Mouse (Mus musculus) R1 (cell line): Measurements from ENCODE around the gene E330009J07Rik.

ENCODE experiments used
- DNase-seq: peaks from one replicate; pipeline ENCODE4 v3.0.0-alpha.2; 2018; ENCODE audit warnings: low read depth, low spot score

The E330009J07Rik gene

DNA sequence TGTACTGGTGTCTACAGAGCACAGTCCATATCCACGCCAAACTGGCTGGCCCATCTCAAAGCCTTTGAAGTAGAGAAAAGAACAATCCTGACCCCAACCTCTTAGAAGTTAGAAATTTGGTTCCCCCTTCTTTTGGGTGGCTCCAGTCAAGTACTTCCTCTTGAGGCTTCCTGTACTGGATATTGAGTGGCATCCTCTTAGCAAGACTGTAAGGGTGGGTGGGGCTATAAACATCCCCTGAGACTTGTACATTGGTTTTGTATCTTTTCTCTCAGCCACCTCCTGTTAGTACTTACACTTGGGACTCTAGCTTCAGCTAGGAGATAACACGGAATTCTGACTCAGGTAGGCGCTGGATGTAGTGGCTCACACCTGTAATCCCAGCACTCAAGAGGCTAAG is 5.7 kb downstream of the E330009J07Rik start:
- no peak for DNase-seq

DNA sequence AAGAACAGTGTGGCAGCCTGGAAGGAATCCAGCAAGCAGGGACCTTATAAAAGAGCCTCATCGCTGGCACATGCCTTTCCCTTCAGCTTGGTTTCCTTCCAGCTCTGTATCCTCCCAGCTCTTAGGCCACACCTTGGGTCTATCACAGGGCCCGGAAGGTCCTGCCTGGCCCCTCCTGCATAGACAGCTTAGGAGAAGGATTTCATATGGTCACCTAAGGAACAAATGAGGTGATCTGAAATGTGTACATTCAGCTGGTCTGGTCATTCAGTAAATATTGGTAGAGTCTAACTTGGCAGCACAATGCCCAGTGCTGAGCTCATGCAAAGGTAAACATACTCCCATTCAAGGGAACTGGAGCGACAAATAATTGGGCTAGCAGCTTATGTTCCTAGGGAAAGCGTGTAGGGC is 6.4 kb downstream of the E330009J07Rik start:
- no peak for DNase-seq

- no peak for DNase-seq
These were observed 7.2 kb downstream of the E330009J07Rik start for GRCm38 (mm10) chr6:40428696-40429095.

DNA sequence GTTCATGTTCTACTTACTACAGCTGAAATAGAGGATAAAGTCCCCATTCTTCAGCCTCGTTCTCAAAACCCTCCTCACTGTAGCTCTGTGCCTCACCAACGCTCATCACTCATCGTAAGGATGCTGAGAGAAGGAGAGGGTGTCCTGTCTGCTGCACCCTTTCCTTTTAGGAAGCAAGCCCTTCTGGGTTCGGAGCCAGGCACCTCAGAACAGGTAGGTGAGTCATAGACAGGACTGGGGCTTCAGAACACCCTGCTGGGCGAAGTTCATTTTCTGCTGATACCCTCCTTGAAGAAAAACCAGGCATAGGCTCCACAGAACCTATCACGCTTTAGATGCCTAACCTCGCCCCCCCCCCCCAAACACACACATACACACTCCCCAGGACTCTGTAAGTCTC is 8.5 kb downstream of the E330009J07Rik start:
- DNase-seq = no peak

DNA sequence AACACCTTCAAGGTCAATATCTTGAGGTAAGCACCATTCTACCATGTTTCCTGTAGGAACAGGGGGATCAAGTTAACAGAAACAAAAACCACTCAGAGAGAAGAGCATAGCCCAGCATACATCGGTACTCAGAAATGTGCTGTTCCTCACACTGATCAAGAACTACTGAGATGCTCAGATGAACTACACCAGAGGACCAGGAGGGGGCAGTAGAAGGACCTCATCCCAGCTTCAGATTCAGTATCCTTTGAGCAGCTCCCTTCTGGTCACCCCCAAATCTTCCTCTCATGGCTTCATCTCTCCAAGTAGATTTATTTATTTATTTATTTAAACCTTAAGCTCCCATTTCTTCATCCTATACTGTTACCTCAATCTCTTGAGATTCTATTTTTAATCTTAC is 12.2 kb downstream of the E330009J07Rik start:
- DNase-seq = peak; percentile 62

DNA sequence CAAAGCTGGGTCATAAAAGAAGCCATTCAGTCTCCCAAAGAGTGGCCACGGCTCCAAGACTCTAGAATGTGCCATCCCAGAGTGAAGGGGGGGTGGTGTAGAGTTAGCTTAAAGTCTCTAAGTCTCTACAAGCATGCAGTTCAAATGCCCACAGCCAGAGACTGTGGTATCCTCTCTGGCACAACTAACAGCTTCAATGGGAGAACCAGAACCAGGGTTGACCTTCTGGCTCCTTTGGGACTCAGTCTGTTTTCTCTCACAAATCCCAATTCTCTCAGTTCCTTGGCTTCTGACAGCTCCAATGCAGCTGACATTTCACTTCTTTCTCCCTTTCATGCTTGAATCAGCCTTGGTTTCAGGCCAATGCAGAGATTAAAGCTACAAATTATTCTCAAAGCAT is 12.9 kb downstream of the E330009J07Rik start:
- no peak for DNase-seq

DNA sequence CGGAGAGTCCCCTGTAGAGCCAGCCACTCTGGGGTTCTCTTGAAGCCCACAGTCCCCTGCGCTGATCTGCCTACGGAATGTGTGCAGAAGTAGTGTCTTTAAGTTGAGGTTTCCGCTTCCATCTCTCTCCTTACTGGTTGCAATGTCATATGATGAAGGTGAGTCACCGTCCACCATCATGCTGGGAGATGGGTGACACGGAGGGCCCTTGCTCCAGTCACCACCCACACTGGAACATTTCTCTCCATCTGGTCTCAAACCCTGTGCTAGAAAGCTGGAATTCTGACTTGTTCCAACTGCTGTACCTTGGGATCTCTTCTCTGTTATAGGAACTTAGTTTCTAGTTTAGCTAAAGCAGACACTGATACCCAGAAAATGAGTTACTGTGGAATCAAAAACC is 14.8 kb downstream of the E330009J07Rik start:
- no peak for DNase-seq

- DNase-seq = no peak
These were observed 17.5 kb downstream of the E330009J07Rik start for GRCm38 (mm10) chr6:40418386-40418785.

DNA sequence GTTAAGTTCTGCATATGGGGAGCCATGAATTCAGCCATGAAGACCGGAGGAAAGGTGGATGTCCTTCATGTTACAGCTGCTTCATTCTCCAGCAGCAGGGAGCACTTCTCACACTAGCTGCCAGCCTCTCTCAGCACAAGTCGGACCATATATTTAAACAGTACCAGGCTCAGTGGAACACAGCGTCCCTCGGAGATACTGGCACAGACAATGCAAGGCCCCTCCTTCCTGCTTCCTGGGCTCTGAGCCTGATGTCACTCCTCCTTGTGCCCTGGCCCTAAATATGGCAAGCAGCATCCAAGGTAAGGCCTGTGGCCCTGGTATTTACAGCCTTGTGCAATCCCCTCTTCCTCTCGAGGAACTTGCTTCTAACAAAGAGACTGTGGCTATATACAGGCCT is 20.1 kb downstream of the E330009J07Rik start:
- DNase-seq = no peak

DNA sequence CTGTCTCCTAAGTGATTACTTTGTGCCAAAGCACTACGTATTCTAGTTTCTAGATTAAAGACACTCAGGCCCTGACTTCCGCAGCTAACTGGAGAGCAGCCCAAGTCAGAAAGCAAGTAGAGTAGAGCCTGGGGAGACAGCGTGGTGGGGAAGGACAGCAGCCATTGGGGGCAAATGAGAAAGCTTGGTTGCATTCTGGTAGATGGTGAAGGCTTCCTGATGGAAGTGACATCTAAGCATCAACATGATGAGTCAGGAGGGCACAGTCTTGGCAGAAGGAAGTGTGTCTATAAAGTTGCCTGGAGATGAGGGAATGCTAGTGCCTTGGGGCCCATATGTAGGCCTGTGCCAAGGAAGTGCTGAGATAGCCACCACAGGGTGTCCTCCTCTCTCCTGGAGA is 22.4 kb downstream of the E330009J07Rik start:
- DNase-seq = no peak

GRCm38 (mm10) chr6:40413046-40413445 is 22.9 kb downstream of the E330009J07Rik start:
- DNase-seq = no peak

DNA sequence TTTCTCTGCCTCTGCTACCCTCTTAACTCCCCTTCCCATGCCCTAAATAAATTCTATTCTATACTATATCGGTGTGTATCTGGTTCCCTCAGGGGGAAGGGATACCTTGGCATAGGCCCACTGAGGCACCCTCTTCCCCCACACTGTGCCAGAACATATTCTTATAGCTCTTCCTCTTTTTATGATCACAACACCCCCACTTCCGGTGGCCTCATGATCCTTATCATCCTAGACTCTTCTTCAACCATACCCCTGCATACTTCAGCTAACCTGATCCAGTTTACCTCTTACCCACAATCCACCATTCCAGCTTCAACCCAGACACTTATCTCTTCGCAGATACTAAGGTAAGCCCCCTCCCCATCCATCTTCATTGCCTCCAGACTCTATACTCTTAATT is 24.9 kb downstream of the E330009J07Rik start:
- DNase-seq = no peak

DNA sequence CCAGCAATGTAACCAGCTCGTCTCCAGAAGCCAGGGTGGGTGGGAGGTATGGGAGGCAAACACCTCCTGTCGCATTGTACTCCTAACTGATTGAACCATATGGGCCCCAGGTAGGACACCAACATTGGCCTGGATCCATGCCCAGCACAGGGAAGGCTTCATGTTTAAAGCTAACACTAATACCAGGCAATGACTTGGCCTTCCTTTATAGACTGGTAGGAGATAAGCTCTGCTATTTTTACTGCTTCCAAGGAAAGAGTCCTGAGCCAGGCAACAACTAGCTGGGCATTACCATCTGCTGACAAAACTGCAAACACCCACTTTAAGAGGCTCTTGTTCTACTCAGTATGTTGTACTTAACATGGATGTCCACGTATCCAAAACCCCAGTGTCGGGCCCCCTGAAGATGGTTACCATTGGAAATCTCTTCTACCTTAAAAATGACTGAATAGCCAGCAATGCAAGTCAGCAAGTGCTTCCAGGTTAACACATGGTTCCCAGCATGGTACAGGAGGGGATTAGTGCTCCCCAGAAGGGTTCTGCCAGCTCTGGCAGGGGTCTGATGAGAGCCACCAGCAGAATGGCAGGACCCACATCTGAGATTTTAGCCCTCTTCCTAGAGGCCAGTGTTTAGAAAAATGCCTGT is 32.2 kb downstream of the E330009J07Rik start:
- DNase-seq = no peak

- DNase-seq = no peak
These were observed 33.9 kb downstream of the E330009J07Rik start for GRCm38 (mm10) chr6:40402031-40402430.

GRCm38 (mm10) chr6:40393213-40393612 is 42.7 kb downstream of the E330009J07Rik start:
- DNase-seq = peak; percentile 83

GRCm38 (mm10) chr6:40390975-40391374 is 45.0 kb downstream of the E330009J07Rik start:
- no peak for DNase-seq

DNA sequence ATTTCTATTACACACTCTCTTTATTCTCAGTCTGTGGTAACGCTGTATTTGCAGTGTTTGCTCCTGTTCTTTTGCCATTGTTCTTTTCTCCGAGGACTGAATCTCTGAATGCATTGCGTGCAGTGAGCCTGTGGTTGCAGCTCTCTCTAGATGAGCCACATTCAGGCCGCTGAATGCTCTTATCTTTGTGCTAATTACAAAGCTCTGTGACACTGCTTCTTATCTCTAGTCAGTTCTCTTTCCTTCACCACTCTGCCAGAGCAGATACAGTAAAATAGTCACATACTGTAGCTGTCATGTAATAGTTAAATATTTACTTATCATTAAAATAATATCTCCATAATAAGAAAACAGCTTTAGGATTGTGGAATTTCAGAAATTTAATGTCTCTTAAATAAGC is 47.3 kb downstream of the E330009J07Rik start:
- no peak for DNase-seq

DNA sequence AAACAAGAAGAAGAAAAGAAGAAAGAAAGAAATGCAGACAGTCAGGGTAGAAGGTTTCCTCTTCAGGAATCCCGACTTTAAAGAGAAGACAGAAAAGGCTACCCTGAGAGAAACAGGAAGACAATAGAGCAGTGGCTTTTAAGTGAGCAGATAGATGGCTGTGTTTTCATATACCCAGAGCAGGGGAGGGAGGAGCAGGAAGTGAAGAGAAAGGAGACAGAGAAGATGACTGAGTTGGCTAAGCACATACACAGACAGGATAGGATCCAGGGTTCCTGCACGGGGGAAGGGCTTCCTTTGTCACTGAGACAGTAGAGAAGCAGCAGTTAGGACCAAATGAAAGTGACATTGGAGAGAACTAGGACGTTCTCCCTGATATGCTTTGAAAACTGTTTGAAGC is 50.3 kb downstream of the E330009J07Rik start:
- DNase-seq = no peak

DNA sequence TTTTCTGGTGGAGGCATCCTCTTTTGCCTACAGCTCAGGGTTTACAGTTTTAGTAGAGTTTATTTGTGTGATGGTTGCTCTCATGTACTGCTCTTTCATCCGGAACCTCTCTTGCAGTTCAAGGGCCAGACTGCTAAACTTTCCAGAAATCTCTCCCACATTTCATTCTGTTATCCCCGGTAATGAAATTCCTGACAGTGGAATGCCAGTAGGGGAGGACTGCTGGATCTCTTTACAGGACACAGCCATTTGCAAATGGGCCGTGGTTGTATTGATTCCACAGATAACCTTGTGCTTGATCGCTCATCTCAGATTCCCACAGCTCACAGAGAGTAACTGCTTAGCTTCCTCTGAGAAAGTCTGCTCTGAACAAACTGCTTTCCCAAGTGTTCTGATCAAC is 54.0 kb downstream of the E330009J07Rik start:
- no peak for DNase-seq

GRCm38 (mm10) chr6:40380181-40380580 is 55.8 kb downstream of the E330009J07Rik start:
- DNase-seq = no peak

GRCm38 (mm10) chr6:40371031-40371430 is 64.9 kb downstream of the E330009J07Rik start:
- no peak for DNase-seq

- peak; percentile 64 for DNase-seq
These were observed 82.6 kb downstream of the E330009J07Rik start for GRCm38 (mm10) chr6:40353360-40353759.
